Mouse (Mus musculus) small intestine, adult 2 months (tissue): ENCODE measurements around the gene Nup88. TPM values are rescaled to one million over a fixed set of nuclear protein-coding genes. Genes with fewer than 3 reads are reported as not detected.
"Not testable (repeated sequence)": the region's sequence is repeated elsewhere in the genome, so short reads cannot be mapped to it uniquely, and the experiment has no call there.

Source experiments
- H3K27ac ChIP-seq: fragments of 200-500 bp; 2 replicates; pipeline ENCODE4 v1.5.1; 2012; ENCODE audit warnings: low read depth, low read length, control low read depth, inconsistent platforms; ENCODE audit not compliant: insufficient read depth
- H3K27me3 ChIP-seq: fragments of 200-500 bp; 2 replicates; pipeline ENCODE4 v1.6.1; 2012; ENCODE audit warnings: mild to moderate bottlenecking, moderate library complexity, low read length, inconsistent platforms; ENCODE audit not compliant: control insufficient read depth, insufficient read depth
- H3K36me3 ChIP-seq: fragments of 200-500 bp; 2 replicates; pipeline ENCODE4 v1.6.1; 2012; ENCODE audit warnings: mild to moderate bottlenecking, low read length, control low read depth, inconsistent platforms; ENCODE audit not compliant: control insufficient read depth, insufficient read depth
- H3K4me1 ChIP-seq: fragments of 200-500 bp; 2 replicates; pipeline ENCODE4 v1.6.1; 2012; ENCODE audit warnings: low read length, inconsistent platforms, mixed read lengths; ENCODE audit not compliant: control insufficient read depth, insufficient read depth, insufficient read length
- H3K4me3 ChIP-seq: fragments of 200-500 bp; 2 replicates; pipeline ENCODE4 v1.5.1; 2012; ENCODE audit warnings: low read depth, mild to moderate bottlenecking, control low read depth, inconsistent platforms, low read length, moderate library complexity
- CTCF ChIP-seq: fragments of 200-500 bp; IDR thresholded peaks from 2 replicates; pipeline ENCODE4 v1.5.1; 2012; ENCODE audit warnings: low read depth, mild to moderate bottlenecking, control low read depth, inconsistent platforms, low read length, moderate library complexity, mixed read lengths; ENCODE audit not compliant: insufficient replicate concordance, insufficient read length; ENCODE audit errors: extremely low read depth
- POLR2A ChIP-seq: fragments of 200-500 bp; IDR thresholded peaks from 2 replicates; pipeline ENCODE4 v1.6.1; 2012; ENCODE audit warnings: low read depth, mild to moderate bottlenecking, control low read depth, inconsistent platforms, low read length, moderate library complexity
- WGBS: fragments of 180-500 bp; shearing (Covaris S2); methylation state at CpG from one replicate; pipeline ENCODE4 v1.1.7; 2018; 5-methylcytosine and 5-hydroxymethylcytosine counted together
- polyA plus RNA-seq: library from polyadenylated mRNA; depleted of rRNA; stranded (reverse); fragments of >200 nt; gene quantifications from 2 replicates; pipeline ENCODE4 v1.2.3, GENCODE M21; 2012

The Nup88 gene
- polyA plus RNA-seq, 1 experiment: 7.6 TPM

GRCm38 (mm10) chr11:70942596-70942995, 27.2 kb downstream of the Nup88 start:
- TF ChIP-seq POLR2A: no peak
- no peak for TF ChIP-seq CTCF
- no peaks in the 10 kb centered on the region for H3K27me3 ChIP-seq
- WGBS: 91% methylated on average over 1 of the region's 1 CpGs
- no peak overlapping the region for H3K4me3 ChIP-seq
- H3K27ac ChIP-seq: no peak overlapping the region
- no peaks in the 10 kb centered on the region for H3K4me1 ChIP-seq
- peaks cover 66% of the 10 kb centered on the region for H3K36me3 ChIP-seq

GRCm38 (mm10) chr11:70935316-70935715, 34.5 kb downstream of the Nup88 start:
- no peak overlapping the region for H3K27ac ChIP-seq
- WGBS: 88% methylated on average over 7 of the region's 7 CpGs
- TF ChIP-seq CTCF (no peak), POLR2A (no peak)
- H3K27me3 ChIP-seq: no peaks in the 10 kb centered on the region
- H3K4me1 ChIP-seq: no peaks in the 10 kb centered on the region
- no peak overlapping the region for H3K4me3 ChIP-seq
- peaks cover 59% of the 10 kb centered on the region for H3K36me3 ChIP-seq

- TF ChIP-seq POLR2A (no peak), CTCF (no peak)
- peaks cover 43% of the 10 kb centered on the region for H3K36me3 ChIP-seq
- no peak overlapping the region for H3K27ac ChIP-seq
- H3K4me1 ChIP-seq: no peaks in the 10 kb centered on the region
- no peaks in the 10 kb centered on the region for H3K27me3 ChIP-seq
- 89% methylated on average over 5 of the region's 5 CpGs for WGBS
- no peak overlapping the region for H3K4me3 ChIP-seq
These were observed 38.3 kb downstream of the Nup88 start for GRCm38 (mm10) chr11:70931461-70931860.

GRCm38 (mm10) chr11:70919524-70919923, 50.2 kb downstream of the Nup88 start:
- no peak overlapping the region for H3K4me3 ChIP-seq
- 42% methylated on average over 4 of the region's 4 CpGs for WGBS
- no peaks in the 10 kb centered on the region for H3K27me3 ChIP-seq
- peaks cover 40% of the 10 kb centered on the region for H3K36me3 ChIP-seq
- TF ChIP-seq CTCF (no peak), POLR2A (no peak)
- no peaks in the 10 kb centered on the region for H3K4me1 ChIP-seq
- no peak overlapping the region for H3K27ac ChIP-seq

- TF ChIP-seq POLR2A (no peak), CTCF (no peak)
- H3K27me3 ChIP-seq: no peaks in the 10 kb centered on the region
- no peak overlapping the region for H3K27ac ChIP-seq
- H3K4me1 ChIP-seq: no peaks in the 10 kb centered on the region
- peaks cover 33% of the 10 kb centered on the region for H3K36me3 ChIP-seq
- no peak overlapping the region for H3K4me3 ChIP-seq
- WGBS: 77% methylated on average over 2 of the region's 2 CpGs
These were observed 51.9 kb downstream of the Nup88 start for GRCm38 (mm10) chr11:70917896-70918295.

GRCm38 (mm10) chr11:70911920-70912319, 57.9 kb downstream of the Nup88 start:
- no peak overlapping the region for H3K27ac ChIP-seq
- no peak for TF ChIP-seq POLR2A
- no peak for TF ChIP-seq CTCF
- H3K36me3 ChIP-seq: peaks cover 25% of the 10 kb centered on the region
- no peaks in the 10 kb centered on the region for H3K4me1 ChIP-seq
- H3K4me3 ChIP-seq: no peak overlapping the region
- H3K27me3 ChIP-seq: no peaks in the 10 kb centered on the region
- 89% methylated on average over 1 of the region's 1 CpGs for WGBS

- WGBS: 92% methylated on average over 3 of the region's 3 CpGs
- no peaks in the 10 kb centered on the region for H3K27me3 ChIP-seq
- peaks cover 28% of the 10 kb centered on the region for H3K36me3 ChIP-seq
- no peaks in the 10 kb centered on the region for H3K4me1 ChIP-seq
- no peak for TF ChIP-seq CTCF
- no peak for TF ChIP-seq POLR2A
- no peak overlapping the region for H3K4me3 ChIP-seq
- H3K27ac ChIP-seq: no peak overlapping the region
These were observed 58.5 kb downstream of the Nup88 start for GRCm38 (mm10) chr11:70911323-70911722.

GRCm38 (mm10) chr11:70906681-70907080, 63.1 kb downstream of the Nup88 start:
- Histone ChIP-seq H3K27me3 (no peaks in the 10 kb centered on the region), H3K27ac (no peak overlapping the region), H3K4me1 (no peaks in the 10 kb centered on the region), H3K4me3 (no peak overlapping the region), H3K36me3 (peaks cover 29% of the 10 kb centered on the region)
- WGBS: 81% methylated on average over 3 of the region's 3 CpGs
- TF ChIP-seq CTCF (no peak), POLR2A (no peak)

- peaks cover 25% of the 10 kb centered on the region for H3K36me3 ChIP-seq
- 86% methylated on average over 5 of the region's 5 CpGs for WGBS
These were observed 71.6 kb downstream of the Nup88 start for GRCm38 (mm10) chr11:70898182-70898581.

More at GRCm38 (mm10) chr11:70898182-70898581, 71.6 kb downstream of the Nup88 start:
- H3K4me3 ChIP-seq, H3K4me1 ChIP-seq, H3K27ac ChIP-seq, H3K27me3 ChIP-seq: not testable (repeated sequence)
